Mouse (Mus musculus) heart, postnatal 0 days (tissue): ENCODE measurements around the gene Rab4a. TPM values are rescaled to one million over a fixed set of nuclear protein-coding genes. Genes with fewer than 3 reads are reported as not detected.

Source experiments
- ATAC-seq: fragments of 200-750 bp; cut with Nextera tagmentation; 2 replicates; pipeline ENCODE4 v1.8.0; 2017; ENCODE audit warnings: low read depth, moderate number of reproducible peaks, moderate library complexity; ENCODE audit not compliant: insufficient read depth
- DNase-seq: peaks from one replicate; pipeline ENCODE4 v3.0.0-alpha.2; 2016; ENCODE audit warnings: low spot score
- H3K27ac ChIP-seq: fragments of 300-500 bp; sonication (generic); 2 replicates; pipeline ENCODE4 v1.5.1; 2014; ENCODE audit warnings: low read depth, mild to moderate bottlenecking
- H3K27me3 ChIP-seq: fragments of 300-500 bp; sonication (generic); 2 replicates; pipeline ENCODE4 v1.6.1; 2014; ENCODE audit warnings: low read length, mixed read lengths; ENCODE audit not compliant: control insufficient read depth, insufficient read depth
- H3K36me3 ChIP-seq: fragments of 300-500 bp; sonication (generic); replicated peaks from 2 replicates; pipeline ENCODE4 v1.6.1; 2014; ENCODE audit warnings: low read length, mixed read lengths; ENCODE audit not compliant: control insufficient read depth, insufficient read depth
- H3K4me1 ChIP-seq: fragments of 300-500 bp; sonication (generic); 2 replicates; pipeline ENCODE4 v1.6.1; 2014; ENCODE audit warnings: antibody characterized with exemption; ENCODE audit not compliant: control insufficient read depth, insufficient read depth
- H3K4me2 ChIP-seq: fragments of 300-500 bp; sonication (generic); 2 replicates; pipeline ENCODE4 v1.6.1; 2014; ENCODE audit warnings: low read depth, mild to moderate bottlenecking, low read length, moderate library complexity
- H3K4me3 ChIP-seq: fragments of 300-500 bp; sonication (generic); 2 replicates; pipeline ENCODE4 v1.5.1; 2014; ENCODE audit warnings: low read depth, low read length
- H3K9ac ChIP-seq: fragments of 300-500 bp; sonication (generic); replicated peaks from 2 replicates; pipeline ENCODE4 v1.6.1; 2014; ENCODE audit warnings: low read depth, low read length, mixed read lengths
- H3K9me3 ChIP-seq: fragments of 300-500 bp; sonication (generic); replicated peaks from 2 replicates; pipeline ENCODE4 v1.6.1; 2016; ENCODE audit warnings: low read length; ENCODE audit not compliant: control insufficient read depth
- CTCF ChIP-seq: IDR thresholded peaks from 2 replicates; pipeline ENCODE4 v1.5.1; 2016; ENCODE audit warnings: antibody characterized with exemption, control low read depth, low read depth
- EP300 ChIP-seq: IDR thresholded peaks from 2 replicates; pipeline ENCODE4 v1.6.1; 2016; ENCODE audit warnings: antibody characterized with exemption, low read depth
- WGBS: fragments of 180-500 bp; shearing (Covaris S2); extraction: QIAGEN DNeasy Blood & Tissue Kit; methylation state at CpG from one replicate; pipeline ENCODE4 v1.1.7; 2014; 5-methylcytosine and 5-hydroxymethylcytosine counted together
- polyA plus RNA-seq: library from polyadenylated mRNA; unstranded; fragments of >200 nt; fragmentation: Nextera tagmentation; extraction: Ambion mirVana; gene quantifications from 2 replicates; pipeline ENCODE4 v1.2.1, GENCODE M21; 2015
- total RNA-seq: library from RNA; depleted of rRNA; stranded (reverse); fragments of >200 nt; gene quantifications from 2 replicates; pipeline ENCODE4 v1.2.3, GENCODE M21; 2014; ENCODE audit warnings: low replicate concordance

Gene Rab4a
- total and polyA plus RNA-seq, 2 experiments from 2014 or later, result 13.7 to 30.1 TPM

GRCm38 (mm10) chr8:123768492-123769356 is 37.1 kb upstream of the Rab4a start:
- peak; percentile 63 for DNase-seq
- peak; percentile 36; the same call in 1 of the 2 replicates for ATAC-seq
- Histone ChIP-seq H3K9me3 (no peaks in the 10 kb centered on the region), H3K36me3 (no peaks in the 10 kb centered on the region), H3K4me1 (no peaks in the 10 kb centered on the region; the same call in 1 of the 2 replicates), H3K4me3 (no peak overlapping the region), H3K9ac (no peak overlapping the region), H3K27ac (no peak overlapping the region), H3K4me2 (no peak overlapping the region), H3K27me3 (no peaks in the 10 kb centered on the region)
- TF ChIP-seq CTCF (peak; percentile 81), EP300 (no peak)
- 59% methylated on average over 16 of the region's 16 CpGs for WGBS

GRCm38 (mm10) chr8:123773468-123773867 is 32.3 kb upstream of the Rab4a start:
- no peak overlapping the region for H3K4me2 ChIP-seq
- no peaks in the 10 kb centered on the region for H3K36me3 ChIP-seq
- WGBS, result 66% methylated on average over 12 of the region's 12 CpGs
- DNase-seq (no peak), ATAC-seq (no peak)
- TF ChIP-seq EP300, result no peak
- TF ChIP-seq CTCF, result no peak
- H3K27me3 ChIP-seq, result no peaks in the 10 kb centered on the region
- no peaks in the 10 kb centered on the region for H3K4me1 ChIP-seq
- H3K4me3 ChIP-seq, result no peak overlapping the region
- H3K9ac ChIP-seq, result no peak overlapping the region
- no peak overlapping the region for H3K27ac ChIP-seq
- H3K9me3 ChIP-seq, result no peaks in the 10 kb centered on the region

GRCm38 (mm10) chr8:123774491-123774890 is 31.3 kb upstream of the Rab4a start:
- Histone ChIP-seq H3K4me2 (no peak overlapping the region), H3K36me3 (no peaks in the 10 kb centered on the region), H3K4me3 (no peak overlapping the region), H3K9me3 (no peaks in the 10 kb centered on the region), H3K27ac (no peak overlapping the region), H3K9ac (no peak overlapping the region), H3K27me3 (no peaks in the 10 kb centered on the region), H3K4me1 (no peaks in the 10 kb centered on the region)
- whole genome bisulfite sequencing, result 96% methylated on average over 1 of the region's 1 CpGs
- DNase-seq (no peak), ATAC-seq (no peak)
- TF ChIP-seq EP300 (no peak), CTCF (no peak)

GRCm38 (mm10) chr8:123777319-123777718 is 28.5 kb upstream of the Rab4a start:
- 49% methylated on average over 7 of the region's 7 CpGs for WGBS
- DNase-seq (no peak), ATAC-seq (no peak)
- Histone ChIP-seq H3K4me1 (no peaks in the 10 kb centered on the region), H3K36me3 (no peaks in the 10 kb centered on the region), H3K9ac (no peak overlapping the region), H3K27ac (no peak overlapping the region), H3K4me3 (no peak overlapping the region), H3K27me3 (no peaks in the 10 kb centered on the region), H3K4me2 (no peak overlapping the region), H3K9me3 (no peaks in the 10 kb centered on the region)
- TF ChIP-seq EP300 (no peak), CTCF (no peak)

- Histone ChIP-seq H3K9ac (no peak overlapping the region), H3K4me2 (no peak overlapping the region), H3K27me3 (no peaks in the 10 kb centered on the region), H3K4me3 (no peak overlapping the region), H3K36me3 (no peaks in the 10 kb centered on the region), H3K9me3 (no peaks in the 10 kb centered on the region), H3K4me1 (no peaks in the 10 kb centered on the region), H3K27ac (no peak overlapping the region)
- ATAC-seq, result no peak
- TF ChIP-seq EP300 (no peak), CTCF (no peak)
- DNase-seq, result no peak
- WGBS, result 47% methylated on average over 3 of the region's 3 CpGs
These were observed 25.3 kb upstream of the Rab4a start for GRCm38 (mm10) chr8:123780471-123780870.

GRCm38 (mm10) chr8:123781256-123781655 is 24.5 kb upstream of the Rab4a start:
- no peak overlapping the region for H3K4me3 ChIP-seq
- TF ChIP-seq CTCF, result no peak
- no peak for TF ChIP-seq EP300
- no peak for DNase-seq
- no peaks in the 10 kb centered on the region for H3K9me3 ChIP-seq
- H3K9ac ChIP-seq, result no peak overlapping the region
- H3K4me2 ChIP-seq, result no peak overlapping the region
- H3K27me3 ChIP-seq, result no peaks in the 10 kb centered on the region
- H3K36me3 ChIP-seq, result no peaks in the 10 kb centered on the region
- no peaks in the 10 kb centered on the region for H3K4me1 ChIP-seq
- no peak overlapping the region for H3K27ac ChIP-seq
- 44% methylated on average over 8 of the region's 8 CpGs for WGBS
- ATAC-seq, result no peak
